ENCODE assay signal across 10 mouse cellular contexts in the genomic region with DNA sequence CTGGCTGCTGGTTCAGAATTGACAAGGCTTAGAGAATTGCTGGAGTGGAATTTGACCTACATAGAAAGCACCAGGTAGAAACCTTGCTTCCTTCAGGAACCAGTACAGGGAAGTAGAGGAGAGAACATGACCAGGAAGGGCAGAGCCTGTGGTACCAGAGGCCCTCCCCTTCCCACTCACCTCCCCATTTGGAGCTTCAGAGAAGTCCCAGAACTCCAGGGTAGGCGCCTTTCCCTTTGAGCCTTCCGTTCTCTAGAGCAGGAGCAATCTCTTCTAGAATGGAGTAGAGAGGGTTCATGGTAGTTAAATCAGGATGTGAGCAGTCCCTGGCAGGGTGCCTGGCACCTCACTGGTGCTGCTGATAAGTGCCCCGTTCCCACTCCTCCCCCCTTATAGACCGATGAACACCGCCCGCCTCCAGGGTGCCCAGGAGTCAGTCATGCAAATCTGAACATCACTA. TPM values are rescaled to one million over a fixed set of nuclear protein-coding genes. Genes with fewer than 3 reads are reported as not detected.
A peak's percentile ranks its signal among the peaks of the same experiment; 100 is the strongest.
DNase-seq lines count a peak whose midpoint lies in the region; ATAC-seq and TF ChIP-seq lines count a peak whose summit lies in the region.
"Had no signal": no experiment of that assay in that cellular context is flagged by ENCODE, and none has a peak within 500 bp of the region (broad histone marks: within the 10 kb centered on the region; RNA-seq: fewer than 3 reads in every experiment).

No protein-coding gene starts in this region.

- peaks cover 83% of the 10 kb centered on the region for H3K4me1 ChIP-seq in heart, embryonic 11.5 days (ENCODE audit: control insufficient read depth, insufficient read depth, low read length)
- H3K4me1 ChIP-seq in liver, embryonic 16.5 days (ENCODE audit: control insufficient read depth, low read depth, low read length): peaks cover 95% of the 10 kb centered on the region
- no peaks in the 10 kb centered on the region for H3K4me1 ChIP-seq in forebrain, postnatal 0 days (ENCODE audit: insufficient read depth)

- no peak for DNase-seq in layer of hippocampus, adult 2 months (ENCODE audit: low spot score in 2 of 2)
- DNase-seq in layer of hippocampus, adult 8-10 months (ENCODE audit: low spot score in 2 of 2): no peak
- DNase-seq in kidney, adult 9 months: peak; percentile 49
- DNase-seq in forebrain, postnatal 0 days: no peak
- DNase-seq in urinary bladder, postnatal 4 days (ENCODE audit: low spot score in 2 of 2): no peak
- no peak for DNase-seq in cerebellum, postnatal 4 days (ENCODE audit: low spot score in 2 of 2)
- DNase-seq: layer of hippocampus, postnatal 36 days had no signal

- no peak for ATAC-seq in heart, embryonic 11.5 days (replicated peaks; ENCODE audit: insufficient number of reproducible peaks, low FRiP score, low TSS enrichment)
- ATAC-seq in liver, embryonic 16.5 days (ENCODE audit: low read depth): peak; percentile 38; the same call in 1 of the 2 replicates
- ATAC-seq in forebrain, postnatal 0 days: no peak

- H3K27me3 ChIP-seq in heart, embryonic 11.5 days (ENCODE audit: control insufficient read depth, insufficient read depth, low read length): no peaks in the 10 kb centered on the region
- no peaks in the 10 kb centered on the region for H3K27me3 ChIP-seq in liver, embryonic 16.5 days (ENCODE audit: control insufficient read depth, insufficient read depth, low read depth, low read length)
- no peaks in the 10 kb centered on the region for H3K27me3 ChIP-seq in forebrain, postnatal 0 days (ENCODE audit: insufficient read depth, low read length)

- peaks cover 12% of the 10 kb centered on the region; the same call in 1 of the 2 replicates for H3K36me3 ChIP-seq in heart, embryonic 11.5 days (ENCODE audit: control insufficient read depth, insufficient read depth, low read length)
- H3K36me3 ChIP-seq in liver, embryonic 16.5 days (ENCODE audit: control insufficient read depth, insufficient read depth): peaks cover 96% of the 10 kb centered on the region
- H3K36me3 ChIP-seq in forebrain, postnatal 0 days (ENCODE audit: insufficient read depth): 0 out of 2 replicates have a peak, but pooled peaks cover 4% of the 10 kb centered on the region

- WGBS in heart, embryonic 11.5 days (ENCODE audit: insufficient replicate concordance): 40% methylated on average over 6 of the region's 6 CpGs
- WGBS in liver, embryonic 16.5 days (ENCODE audit: insufficient replicate concordance): 32% methylated on average over 6 of the region's 6 CpGs
- 49% methylated on average over 6 of the region's 6 CpGs for WGBS in forebrain, postnatal 0 days

- H3K4me2 ChIP-seq in heart, embryonic 11.5 days: peak overlapping the region; percentile 34
- H3K4me2 ChIP-seq in liver, embryonic 16.5 days (ENCODE audit: low read depth, low read length): peak overlapping the region; percentile 30
- no peak overlapping the region for H3K4me2 ChIP-seq in forebrain, postnatal 0 days (ENCODE audit: low read depth)

- peak overlapping the region; percentile 26; the same call in 1 of the 2 replicates for H3K4me3 ChIP-seq in layer of hippocampus, adult 2 months
- H3K4me3 ChIP-seq in heart, embryonic 11.5 days (ENCODE audit: low read depth, low read length): 0 out of 2 replicates have a peak overlapping the region, but pooled peaks have one; percentile 1
- H3K4me3 ChIP-seq in liver, embryonic 16.5 days (ENCODE audit: low read depth, low read length): peak overlapping the region; percentile 16
- H3K4me3 ChIP-seq in forebrain, postnatal 0 days (ENCODE audit: low read depth, low read length): no peak overlapping the region

- TF ChIP-seq CTCF in layer of hippocampus, adult 2 months (conservative IDR thresholded peaks at IDR 0.05): no peak
- no peak for TF ChIP-seq CTCF in forebrain, postnatal 0 days (IDR thresholded peaks at IDR 0.05; ENCODE audit: low read depth)

- H3K9ac ChIP-seq in heart, embryonic 11.5 days (ENCODE audit: low read depth, low read length): peak overlapping the region; percentile 64
- peak overlapping the region; percentile 38 for H3K9ac ChIP-seq in liver, embryonic 16.5 days (ENCODE audit: low read depth, low read length)
- no peak overlapping the region for H3K9ac ChIP-seq in forebrain, postnatal 0 days

- H3K9me3 ChIP-seq in heart, embryonic 11.5 days (replicated peaks; ENCODE audit: control insufficient read depth, low read length): no peaks in the 10 kb centered on the region
- no peaks in the 10 kb centered on the region for H3K9me3 ChIP-seq in liver, embryonic 16.5 days (replicated peaks; ENCODE audit: control insufficient read depth, low read length)
- H3K9me3 ChIP-seq in forebrain, postnatal 0 days (ENCODE audit: low read length): no peaks in the 10 kb centered on the region

- no peak overlapping the region; the same call in 1 of the 2 replicates for H3K27ac ChIP-seq in layer of hippocampus, adult 2 months
- peak overlapping the region; percentile 77 for H3K27ac ChIP-seq in heart, embryonic 11.5 days (ENCODE audit: low read depth, low read length)
- peak overlapping the region; percentile 70 for H3K27ac ChIP-seq in liver, embryonic 16.5 days (ENCODE audit: low read length)
- H3K27ac ChIP-seq in forebrain, postnatal 0 days (ENCODE audit: low read depth, low read length): no peak overlapping the region
- H3K27ac ChIP-seq: macrophage had no signal

RNA-seq across cellular contexts. Expression of a gene that starts 7.1 kb away (rescaled TPM):
- 10 to 100 TPM; 94.5 to 96.4 TPM for total RNA-seq in layer of hippocampus, adult 2 months (2021)
- 10 to 100 TPM; 86.4 to 96.6 (median 91.0) TPM for total RNA-seq in layer of hippocampus, adult 8-10 months (2022)
- 426 and 446 TPM in 2 replicates for polyA plus RNA-seq in heart, embryonic 11.5 days (2014; fragmentation: Nextera tagmentation; extraction: Ambion mirVana)
- 288 and 291 TPM in 2 replicates for polyA plus RNA-seq in liver, embryonic 16.5 days (2015; fragmentation: Nextera tagmentation; extraction: Ambion mirVana)
- total RNA-seq in forebrain, postnatal 0 days (2014; rRNA removed): 53.6 and 64.8 TPM in 2 replicates
- 41.4 and 43.1 TPM in 2 replicates for polyA plus RNA-seq in forebrain, postnatal 0 days (2015; fragmentation: Nextera tagmentation; extraction: Ambion mirVana)

RNA-seq across cellular contexts. Expression of a gene that starts 58.4 kb away (rescaled TPM):
- 1 to 10 TPM; 6.1 to 6.5 TPM for total RNA-seq in layer of hippocampus, adult 2 months (2021)
- 10 to 100 TPM in 1 of 4 experiments, 1 to 10 TPM in 3; 5.8 to 10.9 (median 7.5) TPM for total RNA-seq in layer of hippocampus, adult 8-10 months (2022)
- polyA plus RNA-seq in heart, embryonic 11.5 days (2014; fragmentation: Nextera tagmentation; extraction: Ambion mirVana): 10.9 and 13.7 TPM in 2 replicates
- 2.0 and 2.1 TPM in 2 replicates for polyA plus RNA-seq in liver, embryonic 16.5 days (2015; fragmentation: Nextera tagmentation; extraction: Ambion mirVana)
- total RNA-seq in forebrain, postnatal 0 days (2014; rRNA removed): 6.5 and 7.2 TPM in 2 replicates
- polyA plus RNA-seq in forebrain, postnatal 0 days (2015; fragmentation: Nextera tagmentation; extraction: Ambion mirVana): 1.2 and 2.2 TPM in 2 replicates

Comparison
In these comparisons a context has a peak if more than half of its experiments do, and no peak if none do; other contexts are left out.
1. H3K27ac ChIP-seq: peak in heart, embryonic 11.5 days (single experiment) and liver, embryonic 16.5 days (single experiment); none in layer of hippocampus, adult 2 months (single experiment) and forebrain, postnatal 0 days (single experiment).